Mouse (Mus musculus) CH12.LX (cell line): ENCODE measurements at regions not wholly inside any gene's neighbourhood (a gene's known extent, or its start where the extent isn't known, plus 50 kb on each side); places are given as distances from the start of the nearest gene placed in this dataset.

Experiments
- CTCF ChIP-seq, 2 experiments: IDR thresholded peaks in 1 of 2; conservative IDR thresholded peaks in 1 of 2; 2 replicates each; pipeline ENCODE4 v1.5.1; 2011 to 2012; ENCODE audit warnings: low read depth in 2 of 2, low read length in 2 of 2, improper control_type of control experiment in 1 of 2, inconsistent platforms in 1 of 2, mild to moderate bottlenecking in 1 of 2, moderate library complexity in 1 of 2
- ELF1 ChIP-seq: IDR thresholded peaks from 2 replicates; pipeline ENCODE4 v1.6.1; 2014; ENCODE audit warnings: low read depth, mild to moderate bottlenecking, inconsistent platforms, low read length, improper control_type of control experiment
- EP300 ChIP-seq: IDR thresholded peaks from 2 replicates; pipeline ENCODE4 v1.6.1; 2011; ENCODE audit warnings: low read length, improper control_type of control experiment
- JUN ChIP-seq: IDR thresholded peaks from 2 replicates; pipeline ENCODE4 v1.6.1; 2011; ENCODE audit warnings: low read depth, mild to moderate bottlenecking, low read length, improper control_type of control experiment, moderate library complexity; ENCODE audit not compliant: insufficient read depth
- MAFK ChIP-seq: IDR thresholded peaks from 2 replicates; pipeline ENCODE4 v1.6.1; 2011; ENCODE audit warnings: low read length, improper control_type of control experiment; ENCODE audit not compliant: insufficient replicate concordance
- MAX ChIP-seq: IDR thresholded peaks from 2 replicates; pipeline ENCODE4 v1.6.1; 2011; ENCODE audit warnings: low read length, improper control_type of control experiment
- MYC ChIP-seq: IDR thresholded peaks from 2 replicates; pipeline ENCODE4 v1.6.1; 2011; ENCODE audit warnings: low read depth, mild to moderate bottlenecking, improper control_type of control experiment, low read length
- POLR2A ChIP-seq: IDR thresholded peaks from 2 replicates; pipeline ENCODE4 v1.6.1; 2011; ENCODE audit warnings: low read depth, mild to moderate bottlenecking, improper control_type of control experiment, low read length
- POLR2AphosphoS2 ChIP-seq: IDR thresholded peaks from 2 replicates; pipeline ENCODE4 v1.6.1; 2011; ENCODE audit warnings: low read depth, low read length, improper control_type of control experiment
- SMC3 ChIP-seq: IDR thresholded peaks from 2 replicates; pipeline ENCODE4 v1.6.1; 2011; ENCODE audit warnings: low read depth, low read length, improper control_type of control experiment
- TBP ChIP-seq: conservative IDR thresholded peaks from 2 replicates; pipeline ENCODE4 v1.6.1; 2011; ENCODE audit warnings: low read depth, low read length, improper control_type of control experiment
- TCF12 ChIP-seq: IDR thresholded peaks from 2 replicates; pipeline ENCODE4 v1.6.1; 2014; ENCODE audit warnings: low read depth, mild to moderate bottlenecking, inconsistent platforms, low read length, improper control_type of control experiment
- USF1 ChIP-seq: IDR thresholded peaks from 2 replicates; pipeline ENCODE4 v1.6.1; 2014; ENCODE audit warnings: low read depth, mild to moderate bottlenecking, inconsistent platforms, low read length, improper control_type of control experiment

DNA sequence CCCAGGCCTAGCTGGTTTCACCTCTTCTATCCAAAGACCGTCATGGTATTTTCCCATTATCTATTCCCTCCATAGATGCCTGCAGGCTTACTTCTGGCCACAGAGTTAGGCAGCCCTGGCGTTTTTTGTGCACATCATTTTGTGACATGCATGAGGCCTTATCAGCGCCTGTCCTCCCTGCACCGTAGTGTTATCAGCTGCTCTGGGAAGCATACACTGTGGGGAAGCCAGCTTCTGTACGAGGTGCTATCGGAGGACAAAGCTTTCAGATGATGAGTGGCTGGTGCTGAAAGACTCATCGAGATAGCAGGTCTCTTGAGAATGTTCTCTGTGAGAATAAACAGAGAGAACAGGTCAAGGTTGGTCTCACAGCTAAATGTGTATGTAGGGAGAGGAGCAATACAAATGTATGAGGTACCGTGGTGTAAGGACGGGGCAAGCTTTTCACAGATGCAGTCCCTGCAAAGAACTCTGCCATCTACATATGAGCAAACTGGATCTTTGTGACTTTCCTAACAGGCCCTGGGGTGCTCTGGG is 190.0 kb upstream of the Tshz3 start:
- TF ChIP-seq CTCF (conservative IDR thresholded peaks at IDR 0.05 in 1 of 2, IDR thresholded peaks at IDR 0.05 in 1 of 2; ENCODE audit: low read depth in 2 of 2, low read length in 2 of 2) (no peak), POLR2AphosphoS2 (no peak), USF1 (no peak), SMC3 (no peak), EP300 (no peak), TCF12 (no peak), ELF1 (no peak), MYC (no peak), POLR2A (no peak), JUN (no peak), MAFK (no peak), MAX (no peak), TBP (no peak)
